Mouse (Mus musculus): Measurements from ENCODE around the gene Ttc7. TPM values are rescaled to one million over a fixed set of nuclear protein-coding genes. Genes with fewer than 3 reads are reported as not detected.
A peak's percentile ranks its signal among the peaks of the same experiment; 100 is the strongest.

Gene Ttc7
- polyA plus RNA-seq, 1 experiment from 2014 or later, result 5.7 TPM

DNA sequence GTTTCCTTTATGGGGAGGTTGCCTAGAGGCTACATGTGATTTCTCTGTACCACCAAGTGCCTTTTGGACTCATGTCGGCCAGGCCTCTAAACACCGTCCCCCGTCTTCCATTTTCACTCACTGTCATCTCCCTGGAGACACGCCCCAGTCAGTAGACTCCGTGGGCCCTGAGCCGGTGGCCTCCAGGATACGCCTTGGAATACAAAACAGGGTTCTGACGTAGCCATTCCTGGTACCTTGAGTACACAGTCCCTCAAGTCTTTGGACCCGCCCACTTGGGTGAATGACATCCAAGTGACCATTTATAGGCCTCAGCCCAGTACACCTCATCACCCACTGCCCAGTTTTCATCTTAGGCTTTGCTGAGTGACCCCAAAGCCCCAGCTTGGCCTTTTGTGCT lies 98.0 kb downstream of the Ttc7 start:
- no peaks in the 10 kb centered on the region for H3K36me3 ChIP-seq
- H3K9ac ChIP-seq, result no peak overlapping the region; the same call in 1 of the 2 replicates
- peak overlapping the region; percentile 82; the same call in 1 of the 2 replicates for H3K27ac ChIP-seq
- ATAC-seq (ENCODE audit: low FRiP score), result no peak
- H3K4me3 ChIP-seq, result no peak overlapping the region
- no peaks in the 10 kb centered on the region for H3K9me3 ChIP-seq
- no peak overlapping the region for H3K4me2 ChIP-seq
- H3K27me3 ChIP-seq, result no peaks in the 10 kb centered on the region
- peaks cover 54% of the 10 kb centered on the region for H3K4me1 ChIP-seq (replicated peaks)
- 62% methylated on average over 9 of the region's 9 CpGs for WGBS

DNA sequence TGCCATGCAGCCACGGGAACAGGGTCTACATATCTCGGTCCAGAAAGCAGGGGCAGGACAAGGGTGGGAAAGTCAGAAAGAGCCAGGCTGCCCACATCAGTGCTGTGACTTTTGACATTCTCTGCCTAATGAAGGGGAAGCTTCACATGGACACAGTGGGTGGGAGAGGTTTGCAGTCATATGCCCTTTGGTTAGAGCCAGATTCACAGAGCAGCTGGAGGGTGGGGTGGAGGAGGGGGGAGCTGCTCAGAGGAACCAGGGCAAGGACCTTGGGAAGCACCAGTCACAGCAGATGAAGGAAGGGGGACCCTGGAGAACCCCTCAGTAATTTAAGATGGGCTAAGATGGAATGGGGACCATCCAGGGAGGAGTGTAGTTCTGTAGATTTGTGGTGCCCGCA lies 103.1 kb downstream of the Ttc7 start:
- H3K9ac ChIP-seq, result no peak overlapping the region
- H3K9me3 ChIP-seq, result no peaks in the 10 kb centered on the region
- H3K4me1 ChIP-seq (replicated peaks), result peaks cover 14% of the 10 kb centered on the region
- no peak overlapping the region for H3K4me2 ChIP-seq
- H3K36me3 ChIP-seq, result no peaks in the 10 kb centered on the region
- 65% methylated on average over 3 of the region's 3 CpGs for WGBS
- H3K27me3 ChIP-seq, result no peaks in the 10 kb centered on the region
- no peak overlapping the region for H3K4me3 ChIP-seq
- ATAC-seq (ENCODE audit: low FRiP score), result no peak
- H3K27ac ChIP-seq, result no peak overlapping the region

DNA sequence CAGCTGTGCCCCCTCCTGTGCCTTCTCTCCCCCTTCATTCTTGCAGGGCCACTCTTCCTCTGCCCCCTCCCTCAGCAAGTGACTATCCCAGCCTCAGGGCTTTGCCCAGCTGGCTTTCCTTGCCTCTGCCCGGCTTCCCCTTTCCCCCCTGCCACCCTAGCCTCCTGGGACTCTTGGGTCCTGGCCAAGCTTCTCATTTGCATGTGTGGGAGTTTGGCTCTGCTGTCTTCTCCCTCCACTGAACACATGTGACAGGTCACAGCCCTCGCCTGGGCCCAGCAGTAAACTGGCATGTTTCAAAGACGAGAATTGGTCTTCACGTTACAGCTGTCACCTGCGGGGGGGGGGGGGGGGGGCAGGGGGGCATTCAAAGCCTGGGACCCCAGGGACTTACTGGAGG lies 104.4 kb downstream of the Ttc7 start:
- no peak overlapping the region for H3K4me3 ChIP-seq
- H3K9ac ChIP-seq, result no peak overlapping the region
- H3K4me2 ChIP-seq, result no peak overlapping the region
- WGBS, result 13% methylated on average over 3 of the region's 5 CpGs
- no peaks in the 10 kb centered on the region for H3K27me3 ChIP-seq
- H3K9me3 ChIP-seq, result no peaks in the 10 kb centered on the region
- peaks cover 12% of the 10 kb centered on the region for H3K4me1 ChIP-seq (replicated peaks)
- H3K27ac ChIP-seq, result 0 out of 2 replicates have a peak overlapping the region, but pooled peaks have one; percentile 12
- peak; percentile 70 for ATAC-seq (ENCODE audit: low FRiP score)
- no peaks in the 10 kb centered on the region for H3K36me3 ChIP-seq

DNA sequence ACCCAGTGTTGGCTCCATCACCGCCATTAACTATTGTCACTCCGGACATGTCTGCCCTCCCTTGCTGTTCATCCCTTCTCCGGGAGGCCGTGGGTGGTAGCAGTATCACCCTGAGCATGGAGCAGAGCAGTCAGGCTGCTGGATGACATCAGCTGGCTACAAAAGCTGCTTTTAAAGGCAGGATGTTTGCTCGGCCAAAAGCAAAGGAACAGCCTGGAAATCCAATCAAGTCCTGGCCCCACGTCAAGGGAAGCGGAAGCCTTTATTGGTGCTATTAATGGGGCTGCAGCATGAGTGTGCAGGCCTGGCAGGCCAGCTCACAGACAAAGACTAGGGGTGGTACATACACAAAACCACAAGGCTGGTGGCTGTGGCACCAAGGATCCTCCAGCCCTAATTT lies 108.6 kb downstream of the Ttc7 start:
- no peak for ATAC-seq (ENCODE audit: low FRiP score)
- H3K4me2 ChIP-seq, result no peak overlapping the region
- no peak overlapping the region for H3K27ac ChIP-seq
- 71% methylated on average over 7 of the region's 7 CpGs for WGBS
- H3K9ac ChIP-seq, result no peak overlapping the region
- peaks cover 12% of the 10 kb centered on the region for H3K4me1 ChIP-seq (replicated peaks)
- no peaks in the 10 kb centered on the region for H3K27me3 ChIP-seq
- no peaks in the 10 kb centered on the region for H3K9me3 ChIP-seq
- H3K36me3 ChIP-seq, result no peaks in the 10 kb centered on the region
- no peak overlapping the region for H3K4me3 ChIP-seq

DNA sequence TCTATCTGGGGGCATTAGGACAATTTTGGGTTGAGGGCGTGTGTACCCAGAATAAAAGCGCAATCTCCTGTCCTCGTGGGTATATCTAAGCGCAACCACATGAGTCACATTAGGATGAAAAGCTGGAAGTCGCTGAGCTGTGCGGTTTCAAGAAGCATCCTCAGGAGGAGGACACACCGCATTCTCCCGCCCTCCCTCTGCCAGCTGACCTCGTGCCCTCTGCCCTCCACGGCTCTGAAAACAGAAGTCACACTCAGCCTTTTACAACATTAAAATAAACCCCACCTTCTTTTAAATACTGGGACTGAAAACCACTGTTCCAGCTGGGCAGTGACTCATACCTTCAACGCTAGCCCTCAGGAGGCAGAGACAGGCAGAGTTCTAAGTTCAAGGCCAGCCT lies 114.4 kb downstream of the Ttc7 start:
- no peak for ATAC-seq (ENCODE audit: low FRiP score)
- H3K9ac ChIP-seq, result no peak overlapping the region
- no peaks in the 10 kb centered on the region for H3K36me3 ChIP-seq
- H3K27ac ChIP-seq, result no peak overlapping the region
- H3K4me3 ChIP-seq, result no peak overlapping the region
- H3K4me1 ChIP-seq (replicated peaks), result no peaks in the 10 kb centered on the region
- no peak overlapping the region for H3K4me2 ChIP-seq
- 69% methylated on average over 11 of the region's 11 CpGs for whole genome bisulfite sequencing
- H3K27me3 ChIP-seq, result no peaks in the 10 kb centered on the region
- no peaks in the 10 kb centered on the region for H3K9me3 ChIP-seq

DNA sequence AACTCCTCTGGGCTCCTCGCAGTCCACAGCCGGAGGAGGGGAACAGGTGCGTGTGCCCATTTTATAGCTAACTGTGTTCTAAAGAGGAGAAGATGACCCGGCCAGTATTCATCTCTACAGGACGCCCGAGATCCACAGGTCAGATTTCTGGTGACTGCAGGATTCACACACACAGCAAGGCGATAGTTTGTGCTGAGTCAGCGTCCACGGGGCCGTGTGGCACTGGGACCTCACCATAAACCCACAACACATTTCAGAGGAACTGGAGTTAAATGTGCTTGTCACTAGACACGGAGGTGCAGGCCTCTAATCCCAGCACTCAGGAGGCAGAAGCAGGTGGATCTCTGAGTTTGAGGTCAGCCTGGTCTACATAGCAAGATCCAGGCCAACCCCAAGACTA lies 119.8 kb downstream of the Ttc7 start:
- no peak overlapping the region for H3K9ac ChIP-seq
- no peak overlapping the region for H3K27ac ChIP-seq
- 92% methylated on average over 11 of the region's 11 CpGs for whole genome bisulfite sequencing
- no peaks in the 10 kb centered on the region for H3K36me3 ChIP-seq
- no peak overlapping the region for H3K4me3 ChIP-seq
- no peaks in the 10 kb centered on the region for H3K27me3 ChIP-seq
- no peak overlapping the region for H3K4me2 ChIP-seq
- no peaks in the 10 kb centered on the region for H3K4me1 ChIP-seq (replicated peaks)
- no peaks in the 10 kb centered on the region for H3K9me3 ChIP-seq
- ATAC-seq (ENCODE audit: low FRiP score), result no peak

DNA sequence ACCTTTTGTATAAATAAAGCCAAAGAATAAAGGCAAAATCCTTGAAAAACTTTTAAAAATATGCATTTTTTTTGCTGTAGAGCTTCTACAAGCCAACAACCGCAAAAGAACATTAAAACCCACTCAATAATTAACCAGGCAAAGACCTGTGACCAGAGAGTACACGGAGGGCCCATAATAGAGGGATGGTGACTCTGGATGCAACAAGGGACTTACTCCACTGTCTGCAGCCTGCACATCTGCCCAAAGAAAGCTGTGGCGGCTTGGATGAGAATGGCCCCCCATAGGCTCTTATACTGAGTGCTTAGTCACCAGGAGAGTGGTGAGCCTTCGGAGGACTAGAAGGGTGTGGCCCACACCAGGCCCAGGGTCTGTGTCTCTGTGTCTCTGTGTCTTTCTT lies 120.8 kb downstream of the Ttc7 start:
- Histone ChIP-seq H3K27ac (no peak overlapping the region), H3K27me3 (no peaks in the 10 kb centered on the region), H3K9me3 (no peaks in the 10 kb centered on the region), H3K4me3 (no peak overlapping the region), H3K4me2 (no peak overlapping the region), H3K4me1 (replicated peaks) (no peaks in the 10 kb centered on the region), H3K36me3 (no peaks in the 10 kb centered on the region), H3K9ac (no peak overlapping the region)
- 81% methylated on average over 4 of the region's 4 CpGs for WGBS
- no peak for ATAC-seq (ENCODE audit: low FRiP score)

DNA sequence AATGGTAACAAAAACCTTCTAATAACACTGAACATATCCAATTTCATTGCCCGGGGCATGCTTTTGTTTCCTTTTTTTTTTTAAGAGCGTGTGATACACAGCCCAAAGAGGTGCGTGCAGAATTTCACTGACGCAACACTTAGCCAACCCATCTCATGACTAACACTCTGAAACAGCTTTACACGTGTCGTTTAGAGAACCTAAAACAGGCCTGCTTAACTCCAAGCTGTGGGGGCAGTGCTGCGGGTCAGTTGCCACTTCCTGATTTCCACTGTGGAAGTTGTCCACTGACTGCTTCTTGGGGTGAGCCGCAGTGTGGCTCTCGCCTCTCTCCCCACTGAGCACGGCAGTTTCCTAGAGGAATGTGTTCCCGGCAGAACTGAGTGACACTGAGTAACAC lies 122.9 kb downstream of the Ttc7 start:
- Histone ChIP-seq H3K4me2 (no peak overlapping the region), H3K4me1 (replicated peaks) (no peaks in the 10 kb centered on the region), H3K9me3 (no peaks in the 10 kb centered on the region), H3K4me3 (no peak overlapping the region), H3K9ac (no peak overlapping the region), H3K27ac (no peak overlapping the region), H3K36me3 (no peaks in the 10 kb centered on the region), H3K27me3 (no peaks in the 10 kb centered on the region)
- WGBS, result 75% methylated on average over 11 of the region's 11 CpGs
- no peak for ATAC-seq (ENCODE audit: low FRiP score)

DNA sequence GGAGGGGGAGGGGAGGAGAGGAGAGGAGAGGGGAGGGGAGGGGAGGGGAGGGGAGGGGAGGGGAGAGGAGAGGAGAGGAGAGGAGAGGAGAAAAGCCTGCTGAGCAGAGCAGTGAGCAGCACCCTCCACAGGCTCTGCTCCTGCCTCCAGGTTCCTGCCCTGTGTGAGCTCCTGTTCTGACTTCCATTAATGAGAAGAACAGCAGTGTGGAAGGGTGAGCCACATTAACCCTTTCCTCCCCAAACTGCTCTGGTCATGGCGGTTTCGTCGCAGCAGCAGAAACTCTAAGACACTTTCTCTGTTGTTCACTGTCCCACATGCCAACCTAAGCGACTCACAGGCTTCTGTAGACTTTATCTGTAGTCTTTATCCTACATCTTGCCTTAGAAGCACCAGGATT lies 124.0 kb downstream of the Ttc7 start:
- Histone ChIP-seq H3K27ac (no peak overlapping the region), H3K9ac (no peak overlapping the region), H3K4me3 (no peak overlapping the region), H3K36me3 (no peaks in the 10 kb centered on the region), H3K27me3 (no peaks in the 10 kb centered on the region), H3K4me2 (no peak overlapping the region), H3K9me3 (no peaks in the 10 kb centered on the region), H3K4me1 (replicated peaks) (no peaks in the 10 kb centered on the region)
- no peak for ATAC-seq (ENCODE audit: low FRiP score)
- 81% methylated on average over 4 of the region's 4 CpGs for WGBS

DNA sequence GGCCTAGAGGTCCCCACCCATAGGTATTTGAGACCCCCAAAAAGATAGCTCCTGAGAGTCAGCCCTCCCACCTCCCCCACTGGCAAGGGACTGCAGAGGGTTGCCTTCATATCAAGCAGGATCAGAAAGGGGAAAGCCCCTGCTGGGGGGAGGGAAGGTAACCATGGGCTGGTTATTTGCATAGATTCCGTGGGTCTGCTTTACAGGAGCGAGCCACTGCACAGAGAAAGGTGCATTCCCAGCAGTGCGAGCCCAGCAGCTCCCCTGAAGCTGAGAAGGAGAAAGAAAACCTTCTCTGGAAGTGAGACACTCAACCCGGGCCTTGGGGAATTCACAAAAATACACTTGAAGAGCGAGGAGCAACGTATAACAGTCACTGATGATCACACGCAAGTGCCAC lies 135.4 kb downstream of the Ttc7 start:
- no peak for ATAC-seq (ENCODE audit: low FRiP score)
- no peak overlapping the region for H3K27ac ChIP-seq
- WGBS, result 80% methylated on average over 7 of the region's 7 CpGs
- no peak overlapping the region for H3K4me3 ChIP-seq
- no peaks in the 10 kb centered on the region for H3K9me3 ChIP-seq
- no peaks in the 10 kb centered on the region for H3K4me1 ChIP-seq (replicated peaks)
- H3K27me3 ChIP-seq, result no peaks in the 10 kb centered on the region
- H3K9ac ChIP-seq, result no peak overlapping the region
- peaks cover 8% of the 10 kb centered on the region; the same call in 1 of the 2 replicates for H3K36me3 ChIP-seq
- no peak overlapping the region for H3K4me2 ChIP-seq

DNA sequence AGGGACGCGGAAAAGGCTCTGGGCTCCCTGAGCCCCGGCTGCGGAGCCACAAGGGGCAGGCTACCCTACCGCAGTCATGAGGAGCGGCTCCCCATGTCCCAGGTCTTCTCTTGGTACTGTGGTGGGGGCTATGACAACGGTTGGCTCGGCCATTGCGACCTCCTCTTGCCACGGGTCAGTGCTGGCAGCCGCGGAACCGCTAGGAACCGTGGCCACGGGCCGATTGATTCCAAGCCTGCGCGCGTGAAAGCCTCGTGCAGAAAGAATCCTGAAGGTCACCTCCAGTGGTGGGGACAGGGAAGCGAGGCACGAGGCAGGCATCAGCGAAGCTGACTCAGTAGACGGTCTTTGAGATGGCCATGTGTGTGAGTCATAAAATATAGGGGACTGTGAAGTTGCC lies 144.8 kb downstream of the Ttc7 start, which contains the start of gene Stpg4:
Gene Stpg4, minus strand, starts transcription at position 231 of the 400 bp plus-strand sequence.
- H3K36me3 ChIP-seq, result peaks cover 45% of the 10 kb centered on the region
- no peaks in the 10 kb centered on the region for H3K27me3 ChIP-seq
- WGBS, result 43% methylated on average over 24 of the region's 24 CpGs
- H3K9ac ChIP-seq, result 0 out of 2 replicates have a peak within 1 kb of the TSS, but pooled peaks have one; percentile 24
- no peak within 1 kb of the TSS for H3K4me3 ChIP-seq
- no peak for ATAC-seq (ENCODE audit: low FRiP score)
- H3K27ac ChIP-seq, result peak within 1 kb of the TSS; percentile 40; the same call in 1 of the 2 replicates
- H3K9me3 ChIP-seq, result no peaks in the 10 kb centered on the region
- H3K4me1 ChIP-seq (replicated peaks), result no peaks in the 10 kb centered on the region
- no peak within 1 kb of the TSS for H3K4me2 ChIP-seq

DNA sequence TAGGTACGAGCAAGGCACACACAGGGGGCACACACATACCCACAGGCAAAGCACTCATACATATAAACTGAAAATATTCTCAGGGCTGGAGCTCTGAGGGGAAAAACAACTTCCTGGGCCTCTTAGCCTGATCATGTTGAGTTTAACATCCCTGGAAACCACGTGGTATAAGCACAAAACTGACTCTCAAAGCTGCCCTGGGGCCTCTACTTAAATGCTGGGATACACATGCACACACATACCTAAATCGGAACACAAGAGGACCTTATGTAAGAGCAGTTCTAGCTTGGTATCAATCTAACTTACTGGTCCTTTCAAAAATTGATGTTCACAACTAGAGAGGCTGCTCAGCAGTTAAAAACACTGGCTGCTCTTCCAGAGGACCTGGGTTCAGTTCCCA lies 146.7 kb downstream of the Ttc7 start:
- no peak overlapping the region for H3K4me3 ChIP-seq
- H3K4me1 ChIP-seq (replicated peaks), result no peaks in the 10 kb centered on the region
- no peak overlapping the region for H3K4me2 ChIP-seq
- peaks cover 59% of the 10 kb centered on the region for H3K36me3 ChIP-seq
- no peak overlapping the region for H3K27ac ChIP-seq
- no peak overlapping the region for H3K9ac ChIP-seq
- H3K9me3 ChIP-seq, result no peaks in the 10 kb centered on the region
- 83% methylated on average over 3 of the region's 3 CpGs for WGBS
- ATAC-seq (ENCODE audit: low FRiP score), result no peak
- no peaks in the 10 kb centered on the region for H3K27me3 ChIP-seq

Data from hindbrain, embryonic 13.5 days (tissue).